Mouse (Mus musculus): ENCODE data around the gene Gm14085.
"Not testable (repeated sequence)": the region's sequence is repeated elsewhere in the genome, so short reads cannot be mapped to it uniquely, and the experiment has no call there.

Gene Gm14085

GRCm38 (mm10) chr2:122484641-122485040, at the start of gene Gm14085:
Gene Gm14085, plus strand, starts transcription at chr2:122484941.
- no peak for DNase-seq (ENCODE audit: low read depth, low spot score)

GRCm38 (mm10) chr2:122438706-122439482, 45.8 kb upstream of the Gm14085 start:
- not testable (repeated sequence) for DNase-seq (ENCODE audit: low read depth, low spot score)

GRCm38 (mm10) chr2:122440521-122440920, 44.2 kb upstream of the Gm14085 start:
- not testable (repeated sequence) for DNase-seq (ENCODE audit: low read depth, low spot score)

- DNase-seq (ENCODE audit: low read depth, low spot score), result no peak
These were observed 43.5 kb upstream of the Gm14085 start for GRCm38 (mm10) chr2:122441000-122441933.

GRCm38 (mm10) chr2:122450351-122450750, 34.4 kb upstream of the Gm14085 start:
- no peak for DNase-seq (ENCODE audit: low read depth, low spot score)

- DNase-seq (ENCODE audit: low read depth, low spot score), result no peak
These were observed 32.3 kb upstream of the Gm14085 start for GRCm38 (mm10) chr2:122452426-122452825.

- DNase-seq (ENCODE audit: low read depth, low spot score), result no peak
These were observed 17.8 kb upstream of the Gm14085 start for GRCm38 (mm10) chr2:122466901-122467300.

- DNase-seq (ENCODE audit: low read depth, low spot score), result peak; percentile 92
These were observed 17.3 kb upstream of the Gm14085 start for GRCm38 (mm10) chr2:122467351-122468013.

GRCm38 (mm10) chr2:122469221-122469620, 15.5 kb upstream of the Gm14085 start:
- no peak for DNase-seq (ENCODE audit: low read depth, low spot score)

GRCm38 (mm10) chr2:122476585-122476984, 8.2 kb upstream of the Gm14085 start:
- no peak for DNase-seq (ENCODE audit: low read depth, low spot score)

- DNase-seq (ENCODE audit: low read depth, low spot score), result not testable (repeated sequence)
These were observed 954 bp upstream of the Gm14085 start for GRCm38 (mm10) chr2:122483787-122484186.

GRCm38 (mm10) chr2:122485654-122486053, 913 bp downstream of the Gm14085 start:
- not testable (repeated sequence) for DNase-seq (ENCODE audit: low read depth, low spot score)

- not testable (repeated sequence) for DNase-seq (ENCODE audit: low read depth, low spot score)
These were observed 1.4 kb downstream of the Gm14085 start for GRCm38 (mm10) chr2:122486122-122486521.

- no peak for DNase-seq (ENCODE audit: low read depth, low spot score)
These were observed 1.9 kb downstream of the Gm14085 start for GRCm38 (mm10) chr2:122486674-122487073.

GRCm38 (mm10) chr2:122529696-122530095, 45.0 kb downstream of the Gm14085 start:
- not testable (repeated sequence) for DNase-seq (ENCODE audit: low read depth, low spot score)

GRCm38 (mm10) chr2:122531290-122531689, 46.5 kb downstream of the Gm14085 start:
- no peak for DNase-seq (ENCODE audit: low read depth, low spot score)

- no peak for DNase-seq (ENCODE audit: low read depth, low spot score)
These were observed 47.0 kb downstream of the Gm14085 start for GRCm38 (mm10) chr2:122531726-122532125.

GRCm38 (mm10) chr2:122532136-122532801, 47.5 kb downstream of the Gm14085 start:
- DNase-seq (ENCODE audit: low read depth, low spot score), result no peak

GRCm38 (mm10) chr2:122532802-122533186, 48.1 kb downstream of the Gm14085 start:
- DNase-seq (ENCODE audit: low read depth, low spot score), result no peak

GRCm38 (mm10) chr2:122533378-122533777, 48.6 kb downstream of the Gm14085 start:
- DNase-seq (ENCODE audit: low read depth, low spot score), result no peak

GRCm38 (mm10) chr2:122534671-122535070, 49.9 kb downstream of the Gm14085 start:
- DNase-seq (ENCODE audit: low read depth, low spot score), result no peak
